Mouse (Mus musculus): ENCODE results near the gene Bmp2k.

Gene Bmp2k

GRCm38 (mm10) chr5:97111207-97111910 lies 113.9 kb downstream of the Bmp2k start, which contains the start of gene Paqr3:
Gene Paqr3, minus strand, starts transcription at chr5:97111596.
- peak; percentile 98 for DNase-seq

DNA sequence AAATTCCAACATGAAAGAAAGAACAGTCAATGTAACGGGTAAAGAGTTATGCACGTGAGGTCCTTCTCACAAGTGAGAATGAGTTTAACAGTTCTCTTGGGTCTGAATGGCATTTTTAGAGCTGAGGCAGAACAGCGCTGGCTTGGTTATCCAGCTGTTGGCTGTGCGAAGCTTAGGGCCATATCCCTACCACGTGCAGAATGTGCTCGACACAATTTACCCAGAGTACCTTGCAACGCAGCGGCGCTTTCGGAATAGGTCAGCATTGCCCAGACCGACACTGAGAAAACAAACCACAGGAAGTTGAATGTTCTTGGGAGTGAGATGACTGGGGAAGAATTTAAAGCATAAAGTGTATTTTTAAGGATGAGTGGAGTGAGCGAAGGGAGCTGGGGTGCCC lies 127.5 kb downstream of the Bmp2k start:
- no peak for DNase-seq

- DNase-seq, result no peak
Measured at GRCm38 (mm10) chr5:97125459-97125970, 128.0 kb downstream of the Bmp2k start.

DNA sequence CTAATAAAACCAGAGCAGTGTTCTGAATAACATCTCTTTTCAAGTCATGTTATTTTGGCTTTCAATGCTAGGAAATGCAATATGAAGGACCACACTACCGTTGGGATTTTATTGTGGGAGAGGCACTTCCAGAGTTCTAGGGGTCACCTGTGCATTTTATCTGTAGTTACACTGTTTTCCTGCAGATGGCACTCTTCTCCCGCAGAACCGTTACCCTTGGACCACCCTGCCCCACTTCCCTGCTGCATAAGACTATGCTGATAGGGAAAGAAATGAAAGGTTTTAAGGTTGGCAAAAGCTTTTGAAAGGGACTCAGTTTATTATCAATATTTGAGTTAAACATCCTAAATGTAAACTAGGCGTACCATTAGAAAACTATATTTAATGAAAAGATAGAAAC lies 128.5 kb downstream of the Bmp2k start:
- no peak for DNase-seq

- DNase-seq, result no peak
Measured at GRCm38 (mm10) chr5:97127284-97127683, 129.8 kb downstream of the Bmp2k start.

GRCm38 (mm10) chr5:97128242-97129226 lies 131.0 kb downstream of the Bmp2k start:
- DNase-seq, result peak in 1 of 2 experiments; percentile 49

- no peak for DNase-seq
Measured at GRCm38 (mm10) chr5:97129589-97129988, 132.1 kb downstream of the Bmp2k start.

DNA sequence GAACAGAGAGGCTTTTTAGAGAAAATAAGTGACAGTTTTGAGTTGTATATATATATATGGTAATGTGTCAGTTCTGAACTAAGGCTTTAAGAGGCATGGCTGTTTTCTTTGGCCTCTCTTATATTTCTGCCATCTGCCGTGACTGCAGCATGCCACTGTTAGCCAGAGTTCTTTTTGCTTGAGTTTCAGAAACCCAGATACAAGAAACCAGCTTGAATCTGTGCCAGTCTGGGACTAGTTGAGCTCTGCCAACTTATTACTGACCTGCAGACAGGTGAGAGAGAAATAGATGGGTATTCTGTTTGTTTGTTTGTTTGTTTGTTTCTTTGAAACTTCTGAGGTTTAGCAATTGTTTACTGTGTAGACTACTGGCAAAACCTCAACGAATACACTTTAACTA lies 137.8 kb downstream of the Bmp2k start:
- DNase-seq, result no peak

All from kidney, adult 8-10 months (tissue).